Mouse (Mus musculus) CH12.LX (cell line): ENCODE results near the gene Kcnn1. TPM values are rescaled to one million over a fixed set of nuclear protein-coding genes. Genes with fewer than 3 reads are reported as not detected.

Source experiments
- DNase-seq: peaks from one replicate; pipeline ENCODE4 v3.0.0-alpha.2; 2013; ENCODE audit errors: extremely low read depth
- H3K27ac ChIP-seq: 2 replicates; pipeline ENCODE4 v1.5.1; 2012; ENCODE audit warnings: low read depth, mild to moderate bottlenecking, control low read depth, moderate library complexity; ENCODE audit not compliant: insufficient read depth
- H3K27me3 ChIP-seq: replicated peaks from 2 replicates; pipeline ENCODE3; 2012; ENCODE audit warnings: inconsistent platforms
- H3K36me3 ChIP-seq, 2 experiments: replicated peaks in 1 of 2; 2 replicates each; pipeline versions ENCODE3 to v1.6.1; 2012; ENCODE audit warnings: inconsistent platforms in 1 of 2, low read length in 1 of 2, mild to moderate bottlenecking in 1 of 2, mixed read lengths in 1 of 2, moderate library complexity in 1 of 2; ENCODE audit not compliant: control insufficient read depth in 1 of 2, insufficient read depth in 1 of 2
- H3K4me1 ChIP-seq, 2 experiments: 2 replicates each; pipeline ENCODE4 v1.6.1; 2012; ENCODE audit warnings: inconsistent platforms in 1 of 2, moderate library complexity in 1 of 2; ENCODE audit not compliant: insufficient read depth in 2 of 2, control insufficient read depth in 1 of 2
- H3K4me2 ChIP-seq: 2 replicates; pipeline ENCODE4 v1.6.1; 2012; ENCODE audit warnings: low read depth, mild to moderate bottlenecking, control low read depth; ENCODE audit not compliant: poor library complexity, insufficient read depth, severe bottlenecking
- H3K4me3 ChIP-seq, 3 experiments: fragments of 150-350 bp in 1 of 3; sonication (generic) in 1 of 3; replicated peaks in 1 of 3; 2 replicates each; pipeline versions ENCODE3 to v1.5.1; 2011 to 2012; ENCODE audit warnings: low read depth in 2 of 3, low read length in 2 of 3, mild to moderate bottlenecking in 2 of 3, moderate library complexity in 2 of 3, control low read depth in 1 of 3, improper control_type of control experiment in 1 of 3, inconsistent platforms in 1 of 3, mixed read lengths in 1 of 3; ENCODE audit not compliant: poor library complexity in 1 of 3
- H3K79me2 ChIP-seq: replicated peaks from 2 replicates; pipeline ENCODE4 v1.6.1; 2012; ENCODE audit warnings: mild to moderate bottlenecking, moderate library complexity; ENCODE audit not compliant: control insufficient read depth, poor library complexity, insufficient read depth, severe bottlenecking; ENCODE audit errors: extremely low read depth
- H3K9ac ChIP-seq: 2 replicates; pipeline ENCODE4 v1.6.1; 2012; ENCODE audit warnings: low read depth, mild to moderate bottlenecking, control low read depth, moderate library complexity; ENCODE audit not compliant: insufficient read depth
- H3K9me3 ChIP-seq: replicated peaks from 2 replicates; pipeline ENCODE3; 2012; ENCODE audit warnings: low read length, inconsistent platforms, mixed read lengths
- BHLHE40 ChIP-seq: IDR thresholded peaks from 2 replicates; pipeline ENCODE4 v1.6.1; 2011; ENCODE audit warnings: mild to moderate bottlenecking, low read depth, low read length, improper control_type of control experiment
- CTCF ChIP-seq, 2 experiments: IDR thresholded peaks in 1 of 2; conservative IDR thresholded peaks in 1 of 2; 2 replicates each; pipeline ENCODE4 v1.5.1; 2011 to 2012; ENCODE audit warnings: low read depth in 2 of 2, low read length in 2 of 2, improper control_type of control experiment in 1 of 2, inconsistent platforms in 1 of 2, mild to moderate bottlenecking in 1 of 2, moderate library complexity in 1 of 2
- MAZ ChIP-seq: IDR thresholded peaks from 2 replicates; pipeline ENCODE4 v1.6.1; 2012; ENCODE audit warnings: low read depth, mild to moderate bottlenecking, inconsistent platforms, low read length, improper control_type of control experiment, moderate library complexity
- MYC ChIP-seq: IDR thresholded peaks from 2 replicates; pipeline ENCODE4 v1.6.1; 2011; ENCODE audit warnings: low read depth, mild to moderate bottlenecking, improper control_type of control experiment, low read length
- NRF1 ChIP-seq: IDR thresholded peaks from 2 replicates; pipeline ENCODE4 v1.6.1; 2014; ENCODE audit warnings: low read depth, mild to moderate bottlenecking, inconsistent platforms, low read length, improper control_type of control experiment, moderate library complexity
- RCOR1 ChIP-seq: conservative IDR thresholded peaks from 2 replicates; pipeline ENCODE4 v1.6.1; 2012; ENCODE audit warnings: low read depth, mild to moderate bottlenecking, inconsistent platforms, low read length, improper control_type of control experiment
- SIN3A ChIP-seq: IDR thresholded peaks from 2 replicates; pipeline ENCODE4 v1.6.1; 2012; ENCODE audit warnings: low read length, improper control_type of control experiment, inconsistent platforms
- SMC3 ChIP-seq: IDR thresholded peaks from 2 replicates; pipeline ENCODE4 v1.6.1; 2011; ENCODE audit warnings: low read depth, low read length, improper control_type of control experiment
- TCF12 ChIP-seq: IDR thresholded peaks from 2 replicates; pipeline ENCODE4 v1.6.1; 2014; ENCODE audit warnings: low read depth, mild to moderate bottlenecking, inconsistent platforms, low read length, improper control_type of control experiment
- ZNF384 ChIP-seq: IDR thresholded peaks from 2 replicates; pipeline ENCODE4 v1.6.1; 2012; ENCODE audit warnings: low read depth, low read length, improper control_type of control experiment, inconsistent platforms
- dilution Hi-C: fragments of 300-500 bp; cut with MboI; formaldehyde crosslinking; loops from 2 replicates; pipeline ENCODE4 v1.14.3; 2020; ENCODE audit warnings: low sequenced_read_pairs; ENCODE audit not compliant: extremely low pct_unique_long_range_greater_than_20kb, extremely low pct_ligation_motif_present
- in situ Hi-C: fragments of 300-500 bp; cut with MboI; formaldehyde crosslinking; loops from 3 replicates; pipeline ENCODE4 v1.14.3; 2019; ENCODE audit warnings: low sequenced_read_pairs, low pct_ligation_motif_present, low pct_unique_long_range_greater_than_20kb, mixed read lengths
- polyA plus RNA-seq: library from polyadenylated mRNA; unstranded; fragments of >175 nt; gene quantifications from 2 replicates; pipeline ENCODE4 v1.2.1, GENCODE M21; 2012; ENCODE audit warnings: low read depth; ENCODE audit not compliant: insufficient read length
- total RNA-seq, 2 experiments: library from RNA; depleted of rRNA; stranded (reverse); fragments of 300-350 nt in 1 of 2; fragments of >200 nt in 1 of 2; gene quantifications; 2 replicates each; pipeline ENCODE4 v1.2.3; 2012 to 2014

The Kcnn1 gene
- total and polyA plus RNA-seq, 3 experiments: 0.21 TPM; not detected in 2

- no peak overlapping the region for H3K4me3 ChIP-seq
- H3K27ac ChIP-seq: no peak overlapping the region
- no peak for DNase-seq
- in situ Hi-C loops: no loop called here
- H3K9me3 ChIP-seq: peaks cover 3% of the 10 kb centered on the region
- no peaks in the 10 kb centered on the region for H3K79me2 ChIP-seq
- dilution Hi-C loops: no loop called here
- TF ChIP-seq TCF12 (no peak), ZNF384 (no peak), BHLHE40 (no peak), MYC (no peak), SIN3A (no peak)
- no peak overlapping the region for H3K4me2 ChIP-seq
- no peaks in the 10 kb centered on the region for H3K27me3 ChIP-seq
- H3K9ac ChIP-seq: no peak overlapping the region
- H3K36me3 ChIP-seq: no peaks in the 10 kb centered on the region
- peaks cover 2 to 5% of the 10 kb centered on the region in 2 experiments; a peak in 3 of 4 replicates for H3K4me1 ChIP-seq
Observed at GRCm38 (mm10) chr8:70827796-70828195, 35.3 kb downstream of the Kcnn1 start.

GRCm38 (mm10) chr8:70827010-70827409, 36.0 kb downstream of the Kcnn1 start:
- Histone ChIP-seq H3K4me1 (no peaks in the 10 kb centered on the region), H3K4me3 (no peak overlapping the region), H3K9ac (no peak overlapping the region), H3K27me3 (no peaks in the 10 kb centered on the region), H3K9me3 (peaks cover 3% of the 10 kb centered on the region), H3K79me2 (no peaks in the 10 kb centered on the region), H3K36me3 (peaks cover 0 to 3% of the 10 kb centered on the region in 2 experiments), H3K27ac (no peak overlapping the region), H3K4me2 (no peak overlapping the region)
- DNase-seq: no peak
- dilution Hi-C loops (no loop called here), in situ Hi-C loops (no loop called here)
- peak; percentile 26; the same call in 1 of the 2 replicates for TF ChIP-seq SMC3
- TF ChIP-seq CTCF (conservative IDR thresholded peaks at IDR 0.05 in 1 of 2, IDR thresholded peaks at IDR 0.05 in 1 of 2; ENCODE audit: low read depth in 2 of 2, low read length in 2 of 2): peak in 1 of 2 experiments; percentile 48; a peak in 2 of 4 replicates
- no peak for TF ChIP-seq NRF1

GRCm38 (mm10) chr8:70825816-70826215, 37.2 kb downstream of the Kcnn1 start:
- dilution Hi-C loops: no loop called here
- Histone ChIP-seq H3K27me3 (no peaks in the 10 kb centered on the region), H3K4me2 (no peak overlapping the region), H3K4me1 (no peaks in the 10 kb centered on the region)
- no peak for DNase-seq
- TF ChIP-seq MAZ: no peak
- no peak for TF ChIP-seq RCOR1
- TF ChIP-seq CTCF (conservative IDR thresholded peaks at IDR 0.05 in 1 of 2, IDR thresholded peaks at IDR 0.05 in 1 of 2; ENCODE audit: low read depth in 2 of 2, low read length in 2 of 2): no peak
- TF ChIP-seq NRF1: no peak
- TF ChIP-seq, all 38 proteins: peak for 0
- H3K9me3 ChIP-seq: peaks cover 3% of the 10 kb centered on the region
- no peak overlapping the region for H3K4me3 ChIP-seq
- no peak overlapping the region for H3K27ac ChIP-seq
- no peak overlapping the region for H3K9ac ChIP-seq
- no peaks in the 10 kb centered on the region for H3K79me2 ChIP-seq
- in situ Hi-C loops: no loop called here
- peaks cover 2 to 14% of the 10 kb centered on the region in 2 experiments for H3K36me3 ChIP-seq
